Mouse (Mus musculus): ENCODE measurements around the gene Dusp16.

DNA sequence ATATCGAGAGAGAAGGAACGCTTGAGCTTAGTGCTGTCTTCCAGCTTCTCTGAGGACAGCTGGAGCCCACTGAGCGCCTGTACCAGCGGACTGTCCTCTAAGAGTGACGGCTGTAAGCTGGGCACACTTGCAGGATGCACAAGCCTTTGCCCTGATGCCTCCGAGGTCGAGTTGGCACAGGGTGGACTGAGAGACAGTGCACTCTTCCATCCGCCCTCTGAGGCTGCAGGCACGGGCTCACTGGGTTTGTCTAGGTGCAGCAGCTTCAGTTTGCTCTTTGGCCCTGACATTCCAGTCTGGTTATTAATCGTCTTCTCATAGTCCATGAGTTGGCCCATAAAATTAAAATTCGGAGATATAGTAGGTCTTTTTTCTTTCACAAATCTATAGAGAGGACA is 73.8 kb downstream of the Dusp16 start:
- no peak for TF ChIP-seq ZNF384 (IDR thresholded peaks at IDR 0.05; ENCODE audit: low read depth, low read length)
- no peak for TF ChIP-seq MAFK (IDR thresholded peaks at IDR 0.05; ENCODE audit: insufficient read depth, low read depth, low read length)

Measured in ES-E14 (cell line).